Mouse (Mus musculus): Measurements from ENCODE around the gene Prlh. TPM values are rescaled to one million over a fixed set of nuclear protein-coding genes. Genes with fewer than 3 reads are reported as not detected.

Prlh gene
- polyA plus RNA-seq, 1 experiment from 2014 or later: not detected

GRCm38 (mm10) chr1:90936990-90937389 is 15.9 kb upstream of the Prlh start:
- no peak overlapping the region for H3K27ac ChIP-seq (ENCODE audit: low read depth, low read length)
- no peak overlapping the region for H3K9ac ChIP-seq (ENCODE audit: low read depth, low read length)
- no peaks in the 10 kb centered on the region for H3K36me3 ChIP-seq (ENCODE audit: control insufficient read depth, insufficient read depth, low read length)
- no peaks in the 10 kb centered on the region for H3K27me3 ChIP-seq (ENCODE audit: control insufficient read depth, insufficient read depth, low read length)
- no peak overlapping the region for H3K4me2 ChIP-seq
- ATAC-seq (replicated peaks; ENCODE audit: insufficient number of reproducible peaks, low FRiP score, low TSS enrichment): no peak
- no peaks in the 10 kb centered on the region for H3K4me1 ChIP-seq (ENCODE audit: control insufficient read depth, insufficient read depth, low read length)
- no peak overlapping the region for H3K4me3 ChIP-seq (ENCODE audit: low read depth, low read length)
- 56% methylated on average over 9 of the region's 9 CpGs for WGBS (ENCODE audit: insufficient replicate concordance)
- no peaks in the 10 kb centered on the region for H3K9me3 ChIP-seq (replicated peaks; ENCODE audit: control insufficient read depth, low read length)

DNA sequence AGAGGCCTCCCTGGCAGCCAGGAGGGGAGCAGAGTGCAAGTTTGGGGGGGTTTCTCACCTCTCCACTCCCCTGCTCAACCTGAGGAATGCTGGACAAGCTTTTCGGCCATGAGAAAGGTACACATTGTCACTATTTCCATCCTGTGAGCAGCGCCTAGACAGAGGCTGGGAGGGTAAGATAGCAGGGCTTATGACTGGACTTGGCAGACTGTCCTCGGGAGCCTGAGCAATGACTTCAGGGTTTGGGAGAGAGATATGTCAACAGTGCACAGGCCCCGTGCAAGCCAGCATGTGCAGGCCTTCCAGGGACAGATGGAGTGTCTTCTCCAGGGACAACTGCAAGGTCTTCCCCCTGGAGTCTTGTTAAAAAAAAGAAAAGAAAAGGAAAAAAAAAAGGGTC is 12.9 kb upstream of the Prlh start:
- Histone ChIP-seq H3K4me1 (ENCODE audit: control insufficient read depth, insufficient read depth, low read length) (no peaks in the 10 kb centered on the region), H3K27me3 (ENCODE audit: control insufficient read depth, insufficient read depth, low read length) (no peaks in the 10 kb centered on the region), H3K4me3 (ENCODE audit: low read depth, low read length) (no peak overlapping the region), H3K36me3 (ENCODE audit: control insufficient read depth, insufficient read depth, low read length) (no peaks in the 10 kb centered on the region), H3K9me3 (replicated peaks; ENCODE audit: control insufficient read depth, low read length) (no peaks in the 10 kb centered on the region), H3K4me2 (no peak overlapping the region), H3K27ac (ENCODE audit: low read depth, low read length) (no peak overlapping the region), H3K9ac (ENCODE audit: low read depth, low read length) (no peak overlapping the region)
- 61% methylated on average over 4 of the region's 4 CpGs for WGBS (ENCODE audit: insufficient replicate concordance)
- no peak for ATAC-seq (replicated peaks; ENCODE audit: insufficient number of reproducible peaks, low FRiP score, low TSS enrichment)

GRCm38 (mm10) chr1:90945171-90945570 is 7.7 kb upstream of the Prlh start:
- no peak for ATAC-seq (replicated peaks; ENCODE audit: insufficient number of reproducible peaks, low FRiP score, low TSS enrichment)
- no peaks in the 10 kb centered on the region for H3K9me3 ChIP-seq (replicated peaks; ENCODE audit: control insufficient read depth, low read length)
- 54% methylated on average over 10 of the region's 10 CpGs for whole genome bisulfite sequencing (ENCODE audit: insufficient replicate concordance)
- H3K36me3 ChIP-seq (ENCODE audit: control insufficient read depth, insufficient read depth, low read length): no peaks in the 10 kb centered on the region
- no peaks in the 10 kb centered on the region for H3K4me1 ChIP-seq (ENCODE audit: control insufficient read depth, insufficient read depth, low read length)
- no peak overlapping the region for H3K27ac ChIP-seq (ENCODE audit: low read depth, low read length)
- H3K27me3 ChIP-seq (ENCODE audit: control insufficient read depth, insufficient read depth, low read length): no peaks in the 10 kb centered on the region
- H3K4me2 ChIP-seq: no peak overlapping the region
- H3K4me3 ChIP-seq (ENCODE audit: low read depth, low read length): no peak overlapping the region
- H3K9ac ChIP-seq (ENCODE audit: low read depth, low read length): no peak overlapping the region

GRCm38 (mm10) chr1:90947252-90947651 is 5.7 kb upstream of the Prlh start:
- H3K27me3 ChIP-seq (ENCODE audit: control insufficient read depth, insufficient read depth, low read length): 0 out of 2 replicates have a peak, but pooled peaks cover 4% of the 10 kb centered on the region
- WGBS (ENCODE audit: insufficient replicate concordance): 70% methylated on average over 2 of the region's 2 CpGs
- H3K4me1 ChIP-seq (ENCODE audit: control insufficient read depth, insufficient read depth, low read length): peaks cover 3% of the 10 kb centered on the region; the same call in 1 of the 2 replicates
- no peak overlapping the region for H3K4me3 ChIP-seq (ENCODE audit: low read depth, low read length)
- no peak overlapping the region for H3K27ac ChIP-seq (ENCODE audit: low read depth, low read length)
- no peaks in the 10 kb centered on the region for H3K36me3 ChIP-seq (ENCODE audit: control insufficient read depth, insufficient read depth, low read length)
- ATAC-seq (replicated peaks; ENCODE audit: insufficient number of reproducible peaks, low FRiP score, low TSS enrichment): no peak
- H3K9ac ChIP-seq (ENCODE audit: low read depth, low read length): no peak overlapping the region
- H3K9me3 ChIP-seq (replicated peaks; ENCODE audit: control insufficient read depth, low read length): no peaks in the 10 kb centered on the region
- H3K4me2 ChIP-seq: no peak overlapping the region

DNA sequence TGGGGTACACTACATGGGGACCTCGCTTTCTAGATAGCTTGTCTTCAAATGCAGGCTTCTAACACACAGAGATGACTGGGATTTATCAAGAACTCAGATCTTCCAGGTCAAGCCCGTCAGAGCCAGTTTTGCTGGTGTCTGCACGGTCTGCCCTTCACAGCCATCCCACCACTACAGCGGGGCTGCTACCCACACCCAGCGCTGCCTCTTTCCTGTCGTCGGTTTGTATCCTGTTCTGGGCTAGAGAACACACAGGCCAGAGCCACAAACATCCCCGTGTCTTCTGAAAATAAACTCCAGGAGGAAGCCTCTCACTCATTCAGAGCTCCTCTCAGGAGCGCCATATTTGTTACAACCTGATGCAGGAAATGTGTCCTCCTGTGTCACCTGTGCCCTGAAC is 3.6 kb upstream of the Prlh start:
- Histone ChIP-seq H3K9me3 (replicated peaks; ENCODE audit: control insufficient read depth, low read length) (no peaks in the 10 kb centered on the region), H3K4me2 (no peak overlapping the region), H3K9ac (ENCODE audit: low read depth, low read length) (no peak overlapping the region), H3K27me3 (ENCODE audit: control insufficient read depth, insufficient read depth, low read length) (peaks cover 10% of the 10 kb centered on the region; the same call in 1 of the 2 replicates), H3K36me3 (ENCODE audit: control insufficient read depth, insufficient read depth, low read length) (no peaks in the 10 kb centered on the region), H3K4me3 (ENCODE audit: low read depth, low read length) (no peak overlapping the region), H3K27ac (ENCODE audit: low read depth, low read length) (no peak overlapping the region), H3K4me1 (ENCODE audit: control insufficient read depth, insufficient read depth, low read length) (peaks cover 3% of the 10 kb centered on the region; the same call in 1 of the 2 replicates)
- no peak for ATAC-seq (replicated peaks; ENCODE audit: insufficient number of reproducible peaks, low FRiP score, low TSS enrichment)
- 56% methylated on average over 9 of the region's 9 CpGs for WGBS (ENCODE audit: insufficient replicate concordance)

- peaks cover 10% of the 10 kb centered on the region; the same call in 1 of the 2 replicates for H3K27me3 ChIP-seq (ENCODE audit: control insufficient read depth, insufficient read depth, low read length)
- 53% methylated on average over 7 of the region's 7 CpGs for WGBS (ENCODE audit: insufficient replicate concordance)
- no peak overlapping the region for H3K4me3 ChIP-seq (ENCODE audit: low read depth, low read length)
- H3K9me3 ChIP-seq (replicated peaks; ENCODE audit: control insufficient read depth, low read length): no peaks in the 10 kb centered on the region
- H3K4me1 ChIP-seq (ENCODE audit: control insufficient read depth, insufficient read depth, low read length): peaks cover 3% of the 10 kb centered on the region; the same call in 1 of the 2 replicates
- ATAC-seq (replicated peaks; ENCODE audit: insufficient number of reproducible peaks, low FRiP score, low TSS enrichment): no peak
- H3K27ac ChIP-seq (ENCODE audit: low read depth, low read length): no peak overlapping the region
- H3K36me3 ChIP-seq (ENCODE audit: control insufficient read depth, insufficient read depth, low read length): no peaks in the 10 kb centered on the region
- no peak overlapping the region for H3K9ac ChIP-seq (ENCODE audit: low read depth, low read length)
- no peak overlapping the region for H3K4me2 ChIP-seq
These were observed 1.2 kb upstream of the Prlh start for GRCm38 (mm10) chr1:90951670-90952069.

- no peaks in the 10 kb centered on the region for H3K36me3 ChIP-seq (ENCODE audit: control insufficient read depth, insufficient read depth, low read length)
- no peak for ATAC-seq (replicated peaks; ENCODE audit: insufficient number of reproducible peaks, low FRiP score, low TSS enrichment)
- 79% methylated on average over 11 of the region's 11 CpGs for whole genome bisulfite sequencing (ENCODE audit: insufficient replicate concordance)
- no peak overlapping the region for H3K4me2 ChIP-seq
- H3K9ac ChIP-seq (ENCODE audit: low read depth, low read length): no peak overlapping the region
- H3K27ac ChIP-seq (ENCODE audit: low read depth, low read length): no peak overlapping the region
- no peaks in the 10 kb centered on the region for H3K9me3 ChIP-seq (replicated peaks; ENCODE audit: control insufficient read depth, low read length)
- H3K27me3 ChIP-seq (ENCODE audit: control insufficient read depth, insufficient read depth, low read length): peaks cover 10% of the 10 kb centered on the region; the same call in 1 of the 2 replicates
- H3K4me3 ChIP-seq (ENCODE audit: low read depth, low read length): no peak overlapping the region
- H3K4me1 ChIP-seq (ENCODE audit: control insufficient read depth, insufficient read depth, low read length): peaks cover 3% of the 10 kb centered on the region; the same call in 1 of the 2 replicates
These were observed 780 bp downstream of the Prlh start for GRCm38 (mm10) chr1:90953688-90954087.

DNA sequence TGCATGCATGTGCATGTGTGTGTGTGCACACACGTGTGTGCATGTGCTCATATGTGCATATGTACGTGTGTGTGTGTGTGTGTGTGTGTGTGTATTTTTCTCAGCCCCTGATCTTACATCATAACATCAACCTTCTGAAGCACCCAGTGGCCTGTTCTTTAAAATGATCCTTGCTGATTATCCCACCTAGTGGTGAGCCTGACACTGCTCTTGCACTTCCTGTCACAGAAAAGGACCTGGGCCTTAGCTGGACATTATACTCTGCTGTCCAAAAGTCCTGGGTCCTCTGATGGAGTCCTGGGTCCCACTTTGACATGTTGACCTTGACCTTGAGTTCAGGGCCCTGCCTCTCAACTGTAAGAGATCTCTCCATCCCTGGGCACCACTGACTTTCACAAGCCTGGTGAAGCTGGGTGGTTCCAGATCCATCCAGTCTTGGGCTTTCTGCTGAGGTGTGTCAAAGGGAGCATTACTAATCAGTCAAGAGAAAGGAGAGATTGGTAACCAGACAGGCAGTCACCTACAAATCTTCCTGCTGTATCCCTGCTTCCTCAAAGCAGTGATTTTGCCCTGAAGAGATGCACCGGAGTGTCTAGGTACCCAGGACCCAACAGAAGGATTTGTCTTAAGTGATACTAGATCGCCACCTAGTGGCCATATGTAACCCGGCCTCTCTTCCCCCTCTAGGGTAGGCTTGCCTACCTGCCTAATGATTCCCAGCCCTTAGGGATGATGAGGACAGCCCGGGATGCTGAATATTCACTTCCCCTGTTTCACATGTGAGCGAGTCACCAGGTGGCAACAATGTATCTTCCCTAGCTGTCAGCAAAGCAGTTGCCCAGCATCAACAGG is 3.6 kb downstream of the Prlh start:
- Histone ChIP-seq H3K9ac (ENCODE audit: low read depth, low read length) (no peak overlapping the region), H3K27ac (ENCODE audit: low read depth, low read length) (no peak overlapping the region), H3K4me1 (ENCODE audit: control insufficient read depth, insufficient read depth, low read length) (peaks cover 3% of the 10 kb centered on the region; the same call in 1 of the 2 replicates), H3K4me2 (no peak overlapping the region), H3K27me3 (ENCODE audit: control insufficient read depth, insufficient read depth, low read length) (peaks cover 23% of the 10 kb centered on the region), H3K9me3 (replicated peaks; ENCODE audit: control insufficient read depth, low read length) (no peaks in the 10 kb centered on the region), H3K4me3 (ENCODE audit: low read depth, low read length) (no peak overlapping the region), H3K36me3 (ENCODE audit: control insufficient read depth, insufficient read depth, low read length) (no peaks in the 10 kb centered on the region)
- ATAC-seq (replicated peaks; ENCODE audit: insufficient number of reproducible peaks, low FRiP score, low TSS enrichment): no peak
- WGBS (ENCODE audit: insufficient replicate concordance): 34% methylated on average over 7 of the region's 7 CpGs

DNA sequence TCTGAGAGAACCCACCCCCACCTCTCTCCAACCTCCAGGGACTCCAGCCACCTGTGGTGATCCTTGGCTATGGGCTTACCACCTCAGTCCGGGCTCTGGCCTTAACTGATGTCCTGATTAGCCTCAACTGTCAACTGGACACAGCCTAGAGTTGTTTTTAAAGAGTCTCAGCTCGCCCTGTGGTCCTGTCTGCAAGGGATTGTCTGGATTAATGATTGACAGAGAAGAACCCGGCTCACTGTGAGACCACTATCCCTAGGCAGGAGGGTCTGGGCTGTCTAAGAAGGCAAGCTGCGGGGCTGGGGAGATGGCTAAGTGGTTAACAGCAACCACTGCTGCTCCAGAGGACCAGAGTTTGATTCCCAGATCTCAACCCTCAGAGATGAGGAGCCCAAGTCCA is 9.6 kb downstream of the Prlh start:
- WGBS (ENCODE audit: insufficient replicate concordance): 21% methylated on average over 4 of the region's 4 CpGs

More for the DNA sequence above, 9.6 kb downstream of the Prlh start:
- Histone ChIP-seq H3K4me3 (ENCODE audit: low read depth, low read length) (no peak overlapping the region), H3K4me1 (ENCODE audit: control insufficient read depth, insufficient read depth, low read length) (no peaks in the 10 kb centered on the region), H3K27ac (ENCODE audit: low read depth, low read length) (no peak overlapping the region), H3K36me3 (ENCODE audit: control insufficient read depth, insufficient read depth, low read length) (no peaks in the 10 kb centered on the region), H3K9ac (ENCODE audit: low read depth, low read length) (0 out of 2 replicates have a peak overlapping the region, but pooled peaks have one; percentile 16), H3K27me3 (ENCODE audit: control insufficient read depth, insufficient read depth, low read length) (peaks cover 25% of the 10 kb centered on the region), H3K4me2 (no peak overlapping the region), H3K9me3 (replicated peaks; ENCODE audit: control insufficient read depth, low read length) (no peaks in the 10 kb centered on the region)
- ATAC-seq (replicated peaks; ENCODE audit: insufficient number of reproducible peaks, low FRiP score, low TSS enrichment): no peak
